Mouse (Mus musculus) cerebellum, postnatal 14 days (tissue): ENCODE data around the gene Ubac2.
A peak's percentile ranks its signal among the peaks of the same experiment; 100 is the strongest.

ENCODE experiments used
- DNase-seq, 2 experiments: peaks; one replicate each; pipeline ENCODE4 v3.0.0; 2021; ENCODE audit warnings: mixed read lengths in 2 of 2

Ubac2 gene

GRCm38 (mm10) chr14:121895316-121895715 lies 16.9 kb downstream of the Ubac2 start:
- no peak for DNase-seq

GRCm38 (mm10) chr14:121896126-121897090 lies 18.0 kb downstream of the Ubac2 start:
- no peak for DNase-seq

- no peak for DNase-seq
These were observed 19.4 kb downstream of the Ubac2 start for GRCm38 (mm10) chr14:121897773-121898172.

GRCm38 (mm10) chr14:121898509-121898908 lies 20.1 kb downstream of the Ubac2 start:
- DNase-seq: no peak

GRCm38 (mm10) chr14:121899071-121899470 lies 20.7 kb downstream of the Ubac2 start:
- DNase-seq: no peak

- DNase-seq: no peak
These were observed 23.1 kb downstream of the Ubac2 start for GRCm38 (mm10) chr14:121901511-121901910.

GRCm38 (mm10) chr14:121903381-121903876 lies 25.0 kb downstream of the Ubac2 start:
- DNase-seq: no peak

- no peak for DNase-seq
These were observed 26.3 kb downstream of the Ubac2 start for GRCm38 (mm10) chr14:121904754-121905153.

GRCm38 (mm10) chr14:121906341-121906991 lies 28.0 kb downstream of the Ubac2 start:
- no peak for DNase-seq

- DNase-seq: no peak
These were observed 28.7 kb downstream of the Ubac2 start for GRCm38 (mm10) chr14:121906992-121907681.

GRCm38 (mm10) chr14:121909868-121910267 lies 31.4 kb downstream of the Ubac2 start:
- no peak for DNase-seq

- DNase-seq: no peak
These were observed 34.1 kb downstream of the Ubac2 start for GRCm38 (mm10) chr14:121912501-121912900.

GRCm38 (mm10) chr14:121915143-121915542 lies 36.7 kb downstream of the Ubac2 start:
- DNase-seq: no peak

GRCm38 (mm10) chr14:121915621-121916020 lies 37.2 kb downstream of the Ubac2 start, which contains the start of gene Gpr18:
Gene Gpr18, minus strand, starts transcription at chr14:121915781.
- no peak for DNase-seq

GRCm38 (mm10) chr14:121916311-121917094 lies 38.1 kb downstream of the Ubac2 start:
- no peak for DNase-seq

- no peak for DNase-seq
These were observed 39.8 kb downstream of the Ubac2 start for GRCm38 (mm10) chr14:121918266-121918665.

GRCm38 (mm10) chr14:121919752-121920151 lies 41.3 kb downstream of the Ubac2 start:
- peak; percentile 31 to 32 for DNase-seq

GRCm38 (mm10) chr14:121920511-121921124 lies 42.2 kb downstream of the Ubac2 start:
- peak; percentile 18 to 37 for DNase-seq

GRCm38 (mm10) chr14:121922016-121922415 lies 43.6 kb downstream of the Ubac2 start:
- no peak for DNase-seq

- DNase-seq: no peak
These were observed 44.3 kb downstream of the Ubac2 start for GRCm38 (mm10) chr14:121922731-121923130.

GRCm38 (mm10) chr14:121924876-121925275 lies 46.5 kb downstream of the Ubac2 start:
- DNase-seq: no peak

GRCm38 (mm10) chr14:121926901-121927300 lies 48.5 kb downstream of the Ubac2 start:
- DNase-seq: no peak
